ENCODE assay signal across 8 mouse cellular contexts in the genomic region with DNA sequence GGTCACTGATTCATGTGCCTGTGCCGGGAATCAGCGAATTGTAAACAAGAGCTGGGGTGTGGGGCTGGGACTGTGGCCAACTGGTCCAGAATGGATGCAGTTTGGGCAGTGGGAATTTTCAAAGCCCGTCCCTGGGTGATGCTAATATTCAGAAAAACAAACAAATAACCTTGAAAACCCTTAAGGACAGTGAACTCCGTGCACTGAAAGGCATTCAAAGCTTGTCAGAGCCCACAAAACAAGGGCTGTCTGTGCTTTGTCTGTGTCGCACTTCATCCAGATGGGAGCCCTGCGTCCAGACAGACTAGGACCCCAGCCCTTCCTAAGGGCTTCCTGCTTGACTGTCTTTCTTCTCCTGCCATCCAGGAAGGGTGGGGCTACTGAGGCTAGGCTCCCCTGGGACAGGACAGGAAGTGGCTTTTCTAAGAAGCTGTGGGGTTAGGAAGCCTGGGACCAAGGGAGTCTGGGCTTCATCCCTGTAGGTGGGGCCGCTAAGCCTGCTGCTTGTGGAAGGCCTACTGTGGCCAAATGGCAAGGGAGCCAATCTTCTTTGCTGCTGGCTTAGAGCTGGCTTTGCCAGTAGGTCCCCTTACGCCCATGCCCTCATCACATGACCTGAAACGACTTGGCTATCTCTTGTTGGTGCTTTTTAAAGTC. TPM values are rescaled to one million over a fixed set of nuclear protein-coding genes. Genes with fewer than 3 reads are reported as not detected.
DNase-seq lines count a peak whose midpoint lies in the region; ATAC-seq and TF ChIP-seq lines count a peak whose summit lies in the region.
"Had no signal": no experiment of that assay in that cellular context is flagged by ENCODE, and none has a peak within 500 bp of the region (broad histone marks: within the 10 kb centered on the region; RNA-seq: fewer than 3 reads in every experiment).

No protein-coding gene starts in this region.

- no peaks in the 10 kb centered on the region for H3K27me3 ChIP-seq in ES-Bruce4 (ENCODE audit: control insufficient read depth, insufficient read depth, low read length, poor library complexity, severe bottlenecking)
- H3K27me3 ChIP-seq in forebrain, embryonic 12.5 days: no peaks in the 10 kb centered on the region
- no peaks in the 10 kb centered on the region for H3K27me3 ChIP-seq in limb, embryonic 10.5 days (ENCODE audit: low read depth, poor library complexity, severe bottlenecking)
- no peaks in the 10 kb centered on the region for H3K27me3 ChIP-seq in midbrain, embryonic 12.5 days

- peak overlapping the region; percentile 7; the same call in 1 of the 2 replicates for H3K27ac ChIP-seq in ES-Bruce4 (ENCODE audit: insufficient read depth, low read length)
- H3K27ac ChIP-seq in forebrain, embryonic 12.5 days: peak overlapping the region; percentile 98
- H3K27ac ChIP-seq in limb, embryonic 10.5 days: peak overlapping the region; percentile 95
- peak overlapping the region; percentile 92 for H3K27ac ChIP-seq in midbrain, embryonic 12.5 days (replicated peaks)

- peak; percentile 76 for DNase-seq in adipocyte (ENCODE audit: low spot score)
- DNase-seq in heart, postnatal 36 days: peak; percentile 79 to 84
- DNase-seq in limb, embryonic 10.5 days (ENCODE audit: low spot score): peak; percentile 52

- no peak for TF ChIP-seq CTCF in ES-Bruce4 (IDR thresholded peaks at IDR 0.05; ENCODE audit: low read depth, low read length)

- intact Hi-C loops in heart, postnatal 36 days (cut with DNase I): no loop called here

- no peaks in the 10 kb centered on the region for H3K36me3 ChIP-seq in ES-Bruce4 (ENCODE audit: control insufficient read depth, insufficient read depth, low read length, poor library complexity, severe bottlenecking)
- H3K36me3 ChIP-seq in forebrain, embryonic 12.5 days (replicated peaks): 0 out of 2 replicates have a peak, but pooled peaks cover 8% of the 10 kb centered on the region
- H3K36me3 ChIP-seq in limb, embryonic 10.5 days: peaks cover 15% of the 10 kb centered on the region
- peaks cover 9% of the 10 kb centered on the region for H3K36me3 ChIP-seq in midbrain, embryonic 12.5 days

- no peaks in the 10 kb centered on the region for H3K9me3 ChIP-seq in ES-Bruce4 (replicated peaks; ENCODE audit: control insufficient read depth, insufficient read depth, low read length, poor library complexity, severe bottlenecking)
- no peaks in the 10 kb centered on the region for H3K9me3 ChIP-seq in forebrain, embryonic 12.5 days
- no peaks in the 10 kb centered on the region for H3K9me3 ChIP-seq in limb, embryonic 10.5 days (replicated peaks)
- no peaks in the 10 kb centered on the region for H3K9me3 ChIP-seq in midbrain, embryonic 12.5 days

- WGBS in forebrain, embryonic 12.5 days: 28% methylated on average over 9 of the region's 9 CpGs
- 26% methylated on average over 9 of the region's 9 CpGs for WGBS in limb, embryonic 10.5 days
- 37% methylated on average over 9 of the region's 9 CpGs for WGBS in midbrain, embryonic 12.5 days

- ATAC-seq in forebrain, embryonic 12.5 days (ENCODE audit: low FRiP score): peak; percentile 45
- peak; percentile 47 for ATAC-seq in midbrain, embryonic 12.5 days (ENCODE audit: low FRiP score, low read depth)
- no peak for ATAC-seq in erythroid progenitor cell, adult 5-6 weeks (replicated peaks; ENCODE audit: low FRiP score, poor library complexity, severe bottlenecking)

- H3K4me2 ChIP-seq in forebrain, embryonic 12.5 days: peak overlapping the region; percentile 65
- peak overlapping the region; percentile 59 for H3K4me2 ChIP-seq in midbrain, embryonic 12.5 days (replicated peaks)

- no peak for TF ChIP-seq POLR2A in ES-Bruce4 (IDR thresholded peaks at IDR 0.05; ENCODE audit: insufficient read depth, low read length)

- TF ChIP-seq EP300 in ES-Bruce4 (IDR thresholded peaks at IDR 0.05; ENCODE audit: insufficient read depth, low read depth, low read length): no peak

- no peaks in the 10 kb centered on the region for H3K4me1 ChIP-seq in ES-Bruce4 (ENCODE audit: control insufficient read depth, insufficient read depth, low read length)
- H3K4me1 ChIP-seq in forebrain, embryonic 12.5 days: peaks cover 53% of the 10 kb centered on the region
- peaks cover 73% of the 10 kb centered on the region for H3K4me1 ChIP-seq in limb, embryonic 10.5 days
- H3K4me1 ChIP-seq in midbrain, embryonic 12.5 days: peaks cover 51% of the 10 kb centered on the region

- H3K9ac ChIP-seq in ES-Bruce4 (ENCODE audit: low read depth, poor library complexity, severe bottlenecking): no peak overlapping the region
- peak overlapping the region; percentile 62 for H3K9ac ChIP-seq in forebrain, embryonic 12.5 days
- peak overlapping the region; percentile 60 for H3K9ac ChIP-seq in midbrain, embryonic 12.5 days (replicated peaks)

- peak overlapping the region; percentile 49 for H3K4me3 ChIP-seq in ES-Bruce4 (ENCODE audit: low read depth, low read length)
- peak overlapping the region; percentile 39 for H3K4me3 ChIP-seq in forebrain, embryonic 12.5 days (replicated peaks)
- peak overlapping the region; percentile 47 for H3K4me3 ChIP-seq in limb, embryonic 10.5 days
- peak overlapping the region; percentile 41 for H3K4me3 ChIP-seq in midbrain, embryonic 12.5 days

RNA-seq across cellular contexts. Expression of a gene that starts 21.6 kb away (rescaled TPM):
- polyA plus RNA-seq in ES-Bruce4 (2011; ENCODE audit: insufficient read depth, insufficient read length, low read depth, missing spikeins): 20.9 and 26.0 TPM in 2 replicates
- 6.9 and 8.9 TPM in 2 replicates for polyA plus RNA-seq in forebrain, embryonic 12.5 days (2016; fragmentation: Nextera tagmentation; extraction: Ambion mirVana)
- total RNA-seq in heart, postnatal 36 days (2021): 10 to 100 TPM; 12.2 to 12.7 TPM
- 6.1 and 9.4 TPM in 2 replicates for polyA plus RNA-seq in limb, embryonic 10.5 days (2016; fragmentation: Nextera tagmentation; extraction: Ambion mirVana)
- polyA plus RNA-seq in midbrain, embryonic 12.5 days (2016; fragmentation: Nextera tagmentation; extraction: Ambion mirVana): 8.7 and 12.7 TPM in 2 replicates
- 16.2 TPM in 1 of 2 replicates, not detected in the other for total RNA-seq in erythroid progenitor cell, adult 5-6 weeks (2015; ENCODE audit: low replicate concordance)
- total RNA-seq in erythroid progenitor cell, adult 5-6 weeks (2017; ENCODE audit: low replicate concordance): 11.6 and 17.4 TPM in 2 replicates

RNA-seq across cellular contexts. Expression of a gene that starts 21.9 kb away (rescaled TPM):
- polyA plus RNA-seq in ES-Bruce4 (2011; ENCODE audit: insufficient read depth, insufficient read length, low read depth, missing spikeins): 6.8 and 7.0 TPM in 2 replicates
- polyA plus RNA-seq in forebrain, embryonic 12.5 days (2016; fragmentation: Nextera tagmentation; extraction: Ambion mirVana): 13.9 and 15.2 TPM in 2 replicates
- total RNA-seq in heart, postnatal 36 days (2021): 10 to 100 TPM in 1 of 2 experiments, 1 to 10 TPM in 1; 9.3 to 12.3 TPM
- polyA plus RNA-seq in limb, embryonic 10.5 days (2016; fragmentation: Nextera tagmentation; extraction: Ambion mirVana): 12.1 and 16.3 TPM in 2 replicates
- 13.7 and 15.7 TPM in 2 replicates for polyA plus RNA-seq in midbrain, embryonic 12.5 days (2016; fragmentation: Nextera tagmentation; extraction: Ambion mirVana)
- 0.72 and 5.9 TPM in 2 replicates for total RNA-seq in erythroid progenitor cell, adult 5-6 weeks (2015; ENCODE audit: low replicate concordance)
- total RNA-seq in erythroid progenitor cell, adult 5-6 weeks (2017; ENCODE audit: low replicate concordance): 3.3 and 3.5 TPM in 2 replicates

RNA-seq across cellular contexts. Expression of a gene that starts 22.0 kb away (rescaled TPM):
- polyA plus RNA-seq in ES-Bruce4 (2011; ENCODE audit: insufficient read depth, insufficient read length, low read depth, missing spikeins): not detected in 2 replicates
- polyA plus RNA-seq in forebrain, embryonic 12.5 days (2016; fragmentation: Nextera tagmentation; extraction: Ambion mirVana): 1.1 TPM in 1 of 2 replicates, not detected in the other
- total RNA-seq in heart, postnatal 36 days (2021): 1 to 10 TPM in 1 of 2 experiments, under 1 TPM in 1; 0.33 to 1.7 TPM
- 0.36 and 0.50 TPM in 2 replicates for polyA plus RNA-seq in limb, embryonic 10.5 days (2016; fragmentation: Nextera tagmentation; extraction: Ambion mirVana)
- 0.79 TPM in 1 of 2 replicates, not detected in the other for polyA plus RNA-seq in midbrain, embryonic 12.5 days (2016; fragmentation: Nextera tagmentation; extraction: Ambion mirVana)
- total RNA-seq in erythroid progenitor cell, adult 5-6 weeks (2015; ENCODE audit: low replicate concordance): not detected in 2 replicates
- not detected in 2 replicates for total RNA-seq in erythroid progenitor cell, adult 5-6 weeks (2017; ENCODE audit: low replicate concordance)
- polyA plus RNA-seq: gonadal fat pad, adult 2 months had no signal

Comparison
In these comparisons a context has a peak if more than half of its experiments do, and no peak if none do; other contexts are left out.
1. H3K27ac ChIP-seq: peak in every context shown above with its lines; median percentile 98 in forebrain, embryonic 12.5 days; 95 in limb, embryonic 10.5 days; 92 in midbrain, embryonic 12.5 days; 7 in ES-Bruce4.